Mouse (Mus musculus) erythroblast, embryonic 14.5 days (primary cell): ENCODE results near the gene Siah1a. TPM values are rescaled to one million over a fixed set of nuclear protein-coding genes. Genes with fewer than 3 reads are reported as not detected.

Experiments used
- H3K27me3 ChIP-seq: 2 replicates; pipeline ENCODE4 v1.6.1; 2012; ENCODE audit warnings: inconsistent platforms; ENCODE audit not compliant: control insufficient read depth
- H3K36me3 ChIP-seq: 2 replicates; pipeline ENCODE4 v1.6.1; 2012; ENCODE audit warnings: mild to moderate bottlenecking, inconsistent platforms; ENCODE audit not compliant: control insufficient read depth
- H3K4me1 ChIP-seq: 2 replicates; pipeline ENCODE4 v1.6.1; 2012; ENCODE audit warnings: inconsistent platforms; ENCODE audit not compliant: control insufficient read depth
- H3K4me3 ChIP-seq: replicated peaks from 2 replicates; pipeline ENCODE3; 2012; ENCODE audit warnings: moderate library complexity, mild to moderate bottlenecking, inconsistent platforms
- H3K9me3 ChIP-seq: 2 replicates; pipeline ENCODE4 v1.6.1; 2012; ENCODE audit warnings: low read length, inconsistent platforms, mixed read lengths; ENCODE audit not compliant: control insufficient read depth
- GATA1 ChIP-seq: IDR thresholded peaks from 2 replicates; pipeline ENCODE4 v1.6.1; 2012; ENCODE audit warnings: low read length, inconsistent platforms, mixed read lengths
- TAL1 ChIP-seq: IDR thresholded peaks from 3 replicates; pipeline ENCODE4 v1.6.1; 2012; ENCODE audit warnings: low read length, inconsistent platforms, mixed read lengths
- polyA plus RNA-seq: library from polyadenylated mRNA; stranded (reverse); fragments of >175 nt; gene quantifications from 2 replicates; pipeline ENCODE4 v1.2.3, GENCODE M21; 2012

Siah1a gene
- polyA plus RNA-seq, 1 experiment = 0.97 TPM

DNA sequence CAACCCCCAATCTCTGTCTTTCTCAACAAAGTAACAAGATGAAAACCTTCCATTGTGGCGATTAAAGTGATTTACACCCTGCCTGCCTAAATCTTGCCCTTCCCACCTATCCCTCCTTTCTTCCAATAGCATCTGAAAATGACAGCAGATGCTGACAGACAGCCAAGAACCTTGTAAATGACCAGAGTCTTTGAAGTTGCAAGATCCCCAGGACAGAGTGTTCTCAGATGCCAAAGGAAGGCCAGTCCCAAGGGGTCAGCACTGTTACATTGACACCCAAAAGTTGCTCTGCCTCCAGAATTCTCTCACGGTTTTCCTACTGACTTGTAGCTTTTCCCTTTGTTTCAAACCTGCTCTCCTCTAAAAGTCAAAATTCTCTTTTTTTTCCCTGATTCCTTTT is 4.1 kb upstream of the Siah1a start:
- H3K36me3 ChIP-seq = no peaks in the 10 kb centered on the region
- no peak overlapping the region for H3K4me3 ChIP-seq
- TF ChIP-seq TAL1 = no peak
- no peak for TF ChIP-seq GATA1
- H3K9me3 ChIP-seq = no peaks in the 10 kb centered on the region
- H3K4me1 ChIP-seq = peaks cover 15% of the 10 kb centered on the region
- peaks cover 26% of the 10 kb centered on the region for H3K27me3 ChIP-seq

DNA sequence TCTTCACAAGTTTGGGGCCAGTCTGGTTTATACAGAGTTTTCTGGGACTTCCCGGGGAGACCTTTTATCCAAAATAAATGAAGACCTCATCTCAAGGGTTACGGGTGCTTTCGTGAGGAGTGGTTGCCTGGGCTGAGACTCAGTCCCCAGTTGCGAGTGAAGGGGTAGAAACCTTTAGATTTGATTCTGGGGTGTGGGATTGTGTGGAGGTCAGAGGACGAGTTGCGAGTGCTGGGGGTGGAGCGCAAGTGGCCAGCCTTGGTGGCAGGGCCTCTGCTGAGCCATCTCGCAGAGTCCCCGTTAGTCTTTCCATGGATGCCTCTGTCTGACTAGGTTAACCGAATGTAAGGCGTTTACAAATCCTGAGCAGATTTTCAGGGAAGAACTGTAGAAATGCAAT is 777 bp upstream of the Siah1a start:
- TF ChIP-seq GATA1 (no peak), TAL1 (no peak)
- peaks cover 2% of the 10 kb centered on the region for H3K36me3 ChIP-seq
- peaks cover 6% of the 10 kb centered on the region for H3K27me3 ChIP-seq
- H3K4me3 ChIP-seq = peak overlapping the region; percentile 95
- peaks cover 44% of the 10 kb centered on the region for H3K4me1 ChIP-seq
- no peaks in the 10 kb centered on the region for H3K9me3 ChIP-seq

DNA sequence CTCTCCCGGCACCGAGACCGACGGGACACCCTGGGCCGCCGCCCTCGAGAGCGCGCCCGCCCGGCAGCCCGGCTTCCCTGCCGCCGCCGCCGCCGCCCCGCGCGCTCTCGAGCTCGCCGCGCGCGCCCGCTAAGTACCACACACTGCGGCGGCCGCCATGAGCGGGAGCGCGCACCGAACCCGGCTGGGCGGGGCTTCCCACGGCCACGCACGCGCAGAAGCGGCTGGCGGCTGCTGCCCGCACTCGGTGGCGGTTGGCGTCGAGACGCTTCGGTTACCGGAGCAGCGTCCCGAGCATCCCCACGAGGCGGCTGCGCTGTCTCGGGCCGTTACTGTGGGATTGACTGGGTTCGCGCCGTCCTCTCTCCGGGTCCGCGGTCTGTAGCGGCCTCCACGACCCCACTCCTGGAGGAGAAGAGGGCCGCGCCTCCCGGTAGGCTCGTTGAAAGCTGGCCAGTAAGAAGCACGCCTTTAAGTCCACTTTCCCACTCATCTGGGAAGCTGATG is 254 bp upstream of the Siah1a start:
- no peak for TF ChIP-seq TAL1
- no peak for TF ChIP-seq GATA1
- H3K4me3 ChIP-seq = peak overlapping the region; percentile 95
- peaks cover 49% of the 10 kb centered on the region for H3K4me1 ChIP-seq
- H3K36me3 ChIP-seq = peaks cover 3% of the 10 kb centered on the region
- no peaks in the 10 kb centered on the region for H3K9me3 ChIP-seq
- 0 out of 2 replicates have a peak, but pooled peaks cover 3% of the 10 kb centered on the region for H3K27me3 ChIP-seq

DNA sequence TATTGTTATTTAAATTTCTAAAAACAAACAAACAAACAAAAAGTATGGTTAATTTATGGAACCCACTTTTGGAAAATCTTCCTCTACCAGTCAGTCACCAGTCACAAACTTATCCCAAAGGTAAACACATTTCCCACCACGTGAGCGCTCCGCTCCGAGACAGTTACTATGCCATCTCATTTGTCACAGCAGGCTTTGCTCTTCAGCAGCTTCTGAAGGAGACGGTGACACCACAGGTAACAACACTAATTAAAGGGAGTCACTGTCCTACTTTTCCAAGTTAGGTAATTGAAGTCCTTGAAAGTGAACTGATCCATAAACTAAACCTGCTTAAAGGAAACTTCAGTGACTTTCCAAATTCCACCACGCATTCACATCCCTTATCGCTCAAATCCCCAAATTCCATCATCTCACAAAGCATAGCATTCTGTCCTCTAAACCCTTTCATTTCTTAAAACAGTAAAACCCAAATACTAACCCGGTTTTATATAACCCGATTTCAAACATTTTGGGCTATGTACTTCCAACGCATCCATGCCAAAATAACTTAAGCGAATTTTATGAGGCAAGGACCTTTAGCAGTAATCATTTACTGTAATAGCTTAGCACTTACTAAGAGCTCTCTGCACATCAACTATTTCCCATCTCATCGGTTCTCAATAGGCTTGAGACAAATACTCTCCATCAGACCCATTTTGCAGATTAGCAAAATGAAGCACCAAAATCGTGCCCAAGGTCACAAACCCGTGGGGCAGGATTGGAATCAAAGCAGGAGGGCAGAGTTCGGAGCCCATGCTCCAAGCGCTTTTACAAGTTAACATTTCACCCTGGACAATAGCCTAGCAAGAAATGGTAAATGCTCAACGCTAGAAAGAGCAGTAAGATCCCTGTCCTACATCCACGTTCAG is 1.2 kb downstream of the Siah1a start:
- H3K27me3 ChIP-seq = no peaks in the 10 kb centered on the region
- H3K36me3 ChIP-seq = peaks cover 3% of the 10 kb centered on the region
- no peak for TF ChIP-seq TAL1
- no peak for TF ChIP-seq GATA1
- no peaks in the 10 kb centered on the region for H3K9me3 ChIP-seq
- peak overlapping the region; percentile 95 for H3K4me3 ChIP-seq
- H3K4me1 ChIP-seq = peaks cover 57% of the 10 kb centered on the region

DNA sequence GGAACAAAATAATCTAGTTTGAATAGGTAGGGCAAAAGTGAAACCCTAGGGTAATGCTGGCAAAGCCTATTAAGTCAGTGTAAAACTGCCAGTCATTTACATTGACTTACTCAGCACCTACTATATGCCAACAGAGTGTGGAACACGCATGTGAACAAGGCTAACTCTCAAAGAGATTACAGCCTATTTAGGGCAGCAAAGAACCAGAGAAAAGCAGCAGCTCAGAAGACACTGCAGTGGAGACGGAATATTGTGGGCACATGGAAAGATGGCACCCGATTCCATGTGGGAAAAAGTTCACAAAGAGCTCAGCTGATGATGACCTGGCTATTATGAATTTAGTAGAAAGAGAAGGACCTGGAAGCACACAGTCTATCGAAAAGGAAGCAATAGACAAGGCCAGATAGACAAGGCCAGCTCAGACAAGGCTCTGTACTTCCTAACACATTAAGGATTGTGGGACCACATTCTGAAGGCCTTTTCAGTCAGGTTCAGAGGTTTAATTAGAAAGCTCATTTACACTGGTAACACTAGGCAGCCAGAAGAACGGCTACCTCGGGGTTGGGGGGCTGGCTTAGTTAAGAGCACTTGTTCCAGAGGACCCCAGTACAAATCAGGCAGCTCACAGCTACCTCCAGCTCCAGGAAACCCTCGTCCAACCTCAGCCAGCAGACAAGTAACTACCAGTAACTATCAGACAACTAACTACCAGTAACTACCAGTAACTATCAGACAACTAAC is 3.0 kb downstream of the Siah1a start:
- H3K4me1 ChIP-seq = peaks cover 64% of the 10 kb centered on the region
- H3K4me3 ChIP-seq = peak overlapping the region; percentile 95
- no peaks in the 10 kb centered on the region for H3K9me3 ChIP-seq
- no peaks in the 10 kb centered on the region for H3K27me3 ChIP-seq
- peaks cover 6% of the 10 kb centered on the region for H3K36me3 ChIP-seq
- TF ChIP-seq TAL1 = no peak
- TF ChIP-seq GATA1 = no peak

DNA sequence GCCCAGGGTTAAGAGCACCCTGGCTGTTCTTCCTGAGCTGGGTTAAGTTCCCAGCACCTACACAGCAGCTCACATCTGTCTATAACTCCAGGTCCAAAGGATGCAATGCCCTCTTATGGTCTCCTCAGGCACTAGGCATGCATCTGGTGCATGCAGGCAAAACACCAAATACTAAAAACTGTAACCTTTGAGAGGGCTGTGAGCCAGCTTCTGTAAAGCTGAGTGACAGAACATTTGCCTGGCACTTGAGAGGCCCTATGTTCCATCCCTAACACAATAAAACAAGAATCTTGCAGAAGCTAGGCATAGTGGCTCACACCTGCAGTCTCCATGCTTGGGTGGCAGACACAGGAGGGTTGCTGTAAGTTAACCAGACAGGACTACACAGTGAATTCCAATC is 4.1 kb downstream of the Siah1a start:
- Histone ChIP-seq H3K9me3 (no peaks in the 10 kb centered on the region), H3K4me3 (no peak overlapping the region), H3K27me3 (no peaks in the 10 kb centered on the region), H3K36me3 (peaks cover 6% of the 10 kb centered on the region), H3K4me1 (peaks cover 60% of the 10 kb centered on the region)
- TF ChIP-seq TAL1 (no peak), GATA1 (no peak)

DNA sequence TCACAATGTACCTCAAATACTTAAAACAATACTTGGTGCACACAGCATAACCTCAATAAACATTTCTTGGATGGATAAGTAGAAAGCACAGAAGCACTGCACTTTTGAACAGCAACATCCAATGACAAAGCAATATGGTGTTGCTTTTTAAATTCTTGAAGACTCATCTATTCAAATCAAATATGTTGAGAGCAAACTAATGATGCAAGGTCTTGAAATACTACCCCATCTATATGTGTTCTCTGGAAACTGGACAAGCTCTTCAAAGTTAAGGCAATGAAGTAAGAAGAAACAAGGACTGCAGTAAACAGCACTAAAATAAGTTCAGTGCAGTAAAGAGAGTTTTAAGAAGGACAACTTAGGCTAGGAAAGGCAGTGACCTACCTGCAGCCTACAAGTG is 4.8 kb downstream of the Siah1a start:
- H3K4me3 ChIP-seq = no peak overlapping the region
- no peaks in the 10 kb centered on the region for H3K9me3 ChIP-seq
- H3K4me1 ChIP-seq = peaks cover 60% of the 10 kb centered on the region
- peaks cover 6% of the 10 kb centered on the region for H3K36me3 ChIP-seq
- H3K27me3 ChIP-seq = no peaks in the 10 kb centered on the region
- TF ChIP-seq TAL1 (no peak), GATA1 (no peak)

DNA sequence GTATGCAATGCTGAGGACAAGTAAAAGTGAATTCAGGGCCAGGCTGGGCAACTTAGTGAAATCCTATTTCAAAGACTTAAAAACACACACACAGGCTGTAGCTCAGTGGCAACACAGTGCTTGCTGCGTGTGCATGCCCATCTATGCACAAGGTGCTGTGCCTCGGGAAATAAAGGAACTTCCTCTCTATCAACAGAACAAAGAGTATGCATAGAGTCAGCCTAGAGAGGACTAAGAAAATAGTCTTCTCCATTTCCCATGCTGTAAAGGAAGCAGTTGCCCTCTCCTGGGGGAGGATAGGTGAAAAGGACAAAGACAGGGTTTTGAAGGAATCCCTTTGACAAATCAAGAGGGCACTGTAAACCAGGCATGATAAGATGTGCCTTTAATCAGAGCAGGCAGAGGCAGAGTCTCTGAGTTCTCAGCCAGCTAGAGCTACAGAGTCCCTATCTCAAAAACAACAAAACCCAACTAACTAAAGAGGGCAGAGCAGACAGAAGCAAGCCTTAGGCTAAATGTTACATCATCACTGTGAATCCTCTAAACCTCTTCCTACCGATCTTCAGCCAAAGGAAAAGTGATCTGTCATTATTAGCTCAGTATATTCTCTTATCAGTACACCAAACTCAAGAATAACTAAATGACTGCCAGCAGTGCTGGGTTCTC is 10.2 kb downstream of the Siah1a start:
- Histone ChIP-seq H3K36me3 (peaks cover 3% of the 10 kb centered on the region), H3K27me3 (no peaks in the 10 kb centered on the region), H3K4me1 (peaks cover 41% of the 10 kb centered on the region), H3K9me3 (no peaks in the 10 kb centered on the region), H3K4me3 (no peak overlapping the region)
- no peak for TF ChIP-seq GATA1
- TF ChIP-seq TAL1 = no peak

DNA sequence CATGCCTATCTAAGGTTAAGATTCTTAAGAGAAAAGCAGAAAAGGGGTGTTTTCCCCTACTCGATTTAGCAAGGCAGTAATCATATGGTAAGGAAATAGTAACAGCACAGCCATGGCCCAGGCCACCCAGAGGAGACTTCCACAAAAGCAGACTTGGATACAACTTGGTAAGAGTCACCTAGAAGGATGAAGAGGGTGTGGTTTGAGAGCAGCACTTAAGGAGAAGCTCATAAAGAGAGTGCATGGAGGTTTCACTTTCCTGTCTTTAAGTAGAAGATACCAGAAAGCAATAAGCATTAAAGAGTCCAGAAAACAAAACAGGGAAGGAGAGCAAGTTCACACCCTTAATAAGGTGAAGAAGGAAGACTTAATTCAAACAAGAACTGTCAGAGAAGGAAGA is 10.8 kb downstream of the Siah1a start:
- TF ChIP-seq TAL1 = no peak
- TF ChIP-seq GATA1 = no peak
- peaks cover 3% of the 10 kb centered on the region for H3K36me3 ChIP-seq
- H3K9me3 ChIP-seq = no peaks in the 10 kb centered on the region
- no peaks in the 10 kb centered on the region for H3K27me3 ChIP-seq
- no peak overlapping the region for H3K4me3 ChIP-seq
- peaks cover 37% of the 10 kb centered on the region for H3K4me1 ChIP-seq
